Mouse (Mus musculus): ENCODE results near the gene Cd300lg. TPM values are rescaled to one million over a fixed set of nuclear protein-coding genes. Genes with fewer than 3 reads are reported as not detected.

Gene Cd300lg
- total RNA-seq, 1 experiment from 2014 or later, result 46.2 TPM

GRCm38 (mm10) chr11:102025991-102026660, 15.2 kb upstream of the Cd300lg start:
- DNase-seq, result peak; percentile 34

GRCm38 (mm10) chr11:102026694-102027360, 14.5 kb upstream of the Cd300lg start:
- peak; percentile 79 for DNase-seq

- no peak for DNase-seq
Observed at GRCm38 (mm10) chr11:102027361-102028017, 13.8 kb upstream of the Cd300lg start.

GRCm38 (mm10) chr11:102028087-102028816, 13.1 kb upstream of the Cd300lg start, which contains the start of gene Mpp3:
Gene Mpp3 (minus strand): TSS chr11:102028461.
- DNase-seq, result no peak

GRCm38 (mm10) chr11:102029304-102029703, 12.0 kb upstream of the Cd300lg start:
- DNase-seq, result no peak

- DNase-seq, result no peak
Observed at GRCm38 (mm10) chr11:102029966-102030365, 11.3 kb upstream of the Cd300lg start.

- no peak for DNase-seq
Observed at GRCm38 (mm10) chr11:102031149-102031548, 10.2 kb upstream of the Cd300lg start.

- no peak for DNase-seq
Observed at GRCm38 (mm10) chr11:102033055-102033591, 8.2 kb upstream of the Cd300lg start.

GRCm38 (mm10) chr11:102034887-102035286, 6.4 kb upstream of the Cd300lg start:
- DNase-seq, result no peak

- no peak for DNase-seq
Observed at GRCm38 (mm10) chr11:102035456-102035960, 5.8 kb upstream of the Cd300lg start.

GRCm38 (mm10) chr11:102036336-102036735, 5.0 kb upstream of the Cd300lg start:
- DNase-seq, result no peak

GRCm38 (mm10) chr11:102037789-102038188, 3.5 kb upstream of the Cd300lg start:
- DNase-seq, result no peak

GRCm38 (mm10) chr11:102039487-102040137, 1.7 kb upstream of the Cd300lg start:
- no peak for DNase-seq

- peak; percentile 92 for DNase-seq
Observed at GRCm38 (mm10) chr11:102040138-102040524, 1.2 kb upstream of the Cd300lg start.

- no peak for DNase-seq
Observed at GRCm38 (mm10) chr11:102040646-102041045, 663 bp upstream of the Cd300lg start.

GRCm38 (mm10) chr11:102042971-102043370, 1.7 kb downstream of the Cd300lg start:
- DNase-seq, result no peak

GRCm38 (mm10) chr11:102043381-102043780, 2.1 kb downstream of the Cd300lg start:
- DNase-seq, result no peak

- no peak for DNase-seq
Observed at GRCm38 (mm10) chr11:102044691-102045212, 3.4 kb downstream of the Cd300lg start.

- DNase-seq, result no peak
Observed at GRCm38 (mm10) chr11:102046607-102047006, 5.3 kb downstream of the Cd300lg start.

- DNase-seq, result no peak
Observed at GRCm38 (mm10) chr11:102049875-102050482, 8.7 kb downstream of the Cd300lg start.

GRCm38 (mm10) chr11:102051541-102051940, 10.2 kb downstream of the Cd300lg start:
- peak; percentile 49 for DNase-seq

Measured in adrenal gland, postnatal 25 days (tissue).